Mouse (Mus musculus): Measurements from ENCODE around the gene Opcml. TPM values are rescaled to one million over a fixed set of nuclear protein-coding genes. Genes with fewer than 3 reads are reported as not detected.

Opcml gene
- total RNA-seq, 1 experiment, result 0.49 TPM

- no peaks in the 10 kb centered on the region for H3K4me1 ChIP-seq (ENCODE audit: control insufficient read depth in 2 of 2, insufficient read depth in 2 of 2, low read length in 2 of 2, poor library complexity in 1 of 2)
- no peak overlapping the region for H3K27ac ChIP-seq (ENCODE audit: insufficient read depth, low read depth, low read length, poor library complexity, severe bottlenecking)
- no peaks in the 10 kb centered on the region for H3K9me3 ChIP-seq (ENCODE audit: control insufficient read depth, insufficient read depth, low read depth, low read length)
- TF ChIP-seq ZNF384 (IDR thresholded peaks at IDR 0.05; ENCODE audit: low read depth, low read length) (no peak), MAFK (IDR thresholded peaks at IDR 0.05; ENCODE audit: insufficient read depth, low read depth, low read length) (no peak), CHD2 (IDR thresholded peaks at IDR 0.05; ENCODE audit: low read depth, low read length) (no peak), ZC3H11A (IDR thresholded peaks at IDR 0.05; ENCODE audit: borderline replicate concordance, low read depth, low read length) (no peak), HCFC1 (IDR thresholded peaks at IDR 0.05; ENCODE audit: borderline replicate concordance, insufficient read depth, low read length) (no peak)
- no peaks in the 10 kb centered on the region for H3K36me3 ChIP-seq (ENCODE audit: control insufficient read depth, insufficient read depth, low read length, poor library complexity, severe bottlenecking)
- in situ Hi-C loops (cut with MboI; ENCODE audit: low sequenced_read_pairs in 2 of 2, unreplicated experiment in 2 of 2), result no loop called here
- H3K9ac ChIP-seq (ENCODE audit: insufficient read depth, low read depth, low read length, poor library complexity, severe bottlenecking), result no peak overlapping the region
- no peak for DNase-seq (ENCODE audit: low read depth, low spot score)
- no peak overlapping the region for H3K4me3 ChIP-seq (ENCODE audit: insufficient read depth in 1 of 2, low read depth in 1 of 2, low read length in 2 of 2, poor library complexity in 1 of 2, severe bottlenecking in 1 of 2)
These were observed 993.3 kb downstream of the Opcml start for GRCm38 (mm10) chr9:28783834-28784233.

- DNase-seq (ENCODE audit: low read depth, low spot score), result no peak
- Histone ChIP-seq H3K36me3 (ENCODE audit: control insufficient read depth, insufficient read depth, low read length, poor library complexity, severe bottlenecking) (no peaks in the 10 kb centered on the region), H3K27ac (ENCODE audit: insufficient read depth, low read depth, low read length, poor library complexity, severe bottlenecking) (no peak overlapping the region), H3K4me1 (ENCODE audit: control insufficient read depth in 2 of 2, insufficient read depth in 2 of 2, low read length in 2 of 2, poor library complexity in 1 of 2) (no peaks in the 10 kb centered on the region), H3K4me3 (ENCODE audit: insufficient read depth in 1 of 2, low read depth in 1 of 2, low read length in 2 of 2, poor library complexity in 1 of 2, severe bottlenecking in 1 of 2) (no peak overlapping the region), H3K9ac (ENCODE audit: insufficient read depth, low read depth, low read length, poor library complexity, severe bottlenecking) (no peak overlapping the region), H3K9me3 (ENCODE audit: control insufficient read depth, insufficient read depth, low read depth, low read length) (no peaks in the 10 kb centered on the region)
- TF ChIP-seq MAFK (IDR thresholded peaks at IDR 0.05; ENCODE audit: insufficient read depth, low read depth, low read length), result no peak
- TF ChIP-seq ZC3H11A (IDR thresholded peaks at IDR 0.05; ENCODE audit: borderline replicate concordance, low read depth, low read length), result no peak
- no peak for TF ChIP-seq ZNF384 (IDR thresholded peaks at IDR 0.05; ENCODE audit: low read depth, low read length)
- TF ChIP-seq CHD2 (IDR thresholded peaks at IDR 0.05; ENCODE audit: low read depth, low read length), result no peak
- no peak for TF ChIP-seq HCFC1 (IDR thresholded peaks at IDR 0.05; ENCODE audit: borderline replicate concordance, insufficient read depth, low read length)
- in situ Hi-C loops (cut with MboI; ENCODE audit: low sequenced_read_pairs in 2 of 2, unreplicated experiment in 2 of 2), result no loop called here
These were observed 998.9 kb downstream of the Opcml start for GRCm38 (mm10) chr9:28789439-28789838.

- Histone ChIP-seq H3K4me3 (ENCODE audit: insufficient read depth in 1 of 2, low read depth in 1 of 2, low read length in 2 of 2, poor library complexity in 1 of 2, severe bottlenecking in 1 of 2) (no peak overlapping the region), H3K4me1 (ENCODE audit: control insufficient read depth in 2 of 2, insufficient read depth in 2 of 2, low read length in 2 of 2, poor library complexity in 1 of 2) (peaks cover 0 to 3% of the 10 kb centered on the region in 2 experiments; a peak in 1 of 4 replicates), H3K27ac (ENCODE audit: insufficient read depth, low read depth, low read length, poor library complexity, severe bottlenecking) (no peak overlapping the region), H3K9ac (ENCODE audit: insufficient read depth, low read depth, low read length, poor library complexity, severe bottlenecking) (no peak overlapping the region), H3K9me3 (ENCODE audit: control insufficient read depth, insufficient read depth, low read depth, low read length) (no peaks in the 10 kb centered on the region), H3K36me3 (ENCODE audit: control insufficient read depth, insufficient read depth, low read length, poor library complexity, severe bottlenecking) (no peaks in the 10 kb centered on the region)
- TF ChIP-seq CHD2 (IDR thresholded peaks at IDR 0.05; ENCODE audit: low read depth, low read length) (no peak), MAFK (IDR thresholded peaks at IDR 0.05; ENCODE audit: insufficient read depth, low read depth, low read length) (no peak), ZC3H11A (IDR thresholded peaks at IDR 0.05; ENCODE audit: borderline replicate concordance, low read depth, low read length) (no peak), HCFC1 (IDR thresholded peaks at IDR 0.05; ENCODE audit: borderline replicate concordance, insufficient read depth, low read length) (no peak), ZNF384 (IDR thresholded peaks at IDR 0.05; ENCODE audit: low read depth, low read length) (no peak)
- no peak for DNase-seq (ENCODE audit: low read depth, low spot score)
- in situ Hi-C loops (cut with MboI; ENCODE audit: low sequenced_read_pairs in 2 of 2, unreplicated experiment in 2 of 2), result no loop called here
These were observed 1009.5 kb downstream of the Opcml start for GRCm38 (mm10) chr9:28800100-28800499.

GRCm38 (mm10) chr9:28806666-28807065 is 1016.1 kb downstream of the Opcml start:
- no peaks in the 10 kb centered on the region for H3K36me3 ChIP-seq (ENCODE audit: control insufficient read depth, insufficient read depth, low read length, poor library complexity, severe bottlenecking)
- H3K9me3 ChIP-seq (ENCODE audit: control insufficient read depth, insufficient read depth, low read depth, low read length), result no peaks in the 10 kb centered on the region
- H3K4me1 ChIP-seq (ENCODE audit: control insufficient read depth in 2 of 2, insufficient read depth in 2 of 2, low read length in 2 of 2, poor library complexity in 1 of 2), result no peaks in the 10 kb centered on the region
- H3K27ac ChIP-seq (ENCODE audit: insufficient read depth, low read depth, low read length, poor library complexity, severe bottlenecking), result no peak overlapping the region
- in situ Hi-C loops (cut with MboI; ENCODE audit: low sequenced_read_pairs in 2 of 2, unreplicated experiment in 2 of 2), result no loop called here
- TF ChIP-seq CHD2 (IDR thresholded peaks at IDR 0.05; ENCODE audit: low read depth, low read length) (no peak), ZNF384 (IDR thresholded peaks at IDR 0.05; ENCODE audit: low read depth, low read length) (no peak), MAFK (IDR thresholded peaks at IDR 0.05; ENCODE audit: insufficient read depth, low read depth, low read length) (no peak), HCFC1 (IDR thresholded peaks at IDR 0.05; ENCODE audit: borderline replicate concordance, insufficient read depth, low read length) (no peak), ZC3H11A (IDR thresholded peaks at IDR 0.05; ENCODE audit: borderline replicate concordance, low read depth, low read length) (no peak)
- no peak overlapping the region for H3K4me3 ChIP-seq (ENCODE audit: insufficient read depth in 1 of 2, low read depth in 1 of 2, low read length in 2 of 2, poor library complexity in 1 of 2, severe bottlenecking in 1 of 2)
- DNase-seq (ENCODE audit: low read depth, low spot score), result no peak
- no peak overlapping the region for H3K9ac ChIP-seq (ENCODE audit: insufficient read depth, low read depth, low read length, poor library complexity, severe bottlenecking)

- Histone ChIP-seq H3K4me3 (ENCODE audit: insufficient read depth in 1 of 2, low read depth in 1 of 2, low read length in 2 of 2, poor library complexity in 1 of 2, severe bottlenecking in 1 of 2) (no peak overlapping the region), H3K9ac (ENCODE audit: insufficient read depth, low read depth, low read length, poor library complexity, severe bottlenecking) (no peak overlapping the region), H3K4me1 (ENCODE audit: control insufficient read depth in 2 of 2, insufficient read depth in 2 of 2, low read length in 2 of 2, poor library complexity in 1 of 2) (no peaks in the 10 kb centered on the region), H3K36me3 (ENCODE audit: control insufficient read depth, insufficient read depth, low read length, poor library complexity, severe bottlenecking) (no peaks in the 10 kb centered on the region), H3K9me3 (ENCODE audit: control insufficient read depth, insufficient read depth, low read depth, low read length) (no peaks in the 10 kb centered on the region), H3K27ac (ENCODE audit: insufficient read depth, low read depth, low read length, poor library complexity, severe bottlenecking) (no peak overlapping the region)
- DNase-seq (ENCODE audit: low read depth, low spot score), result no peak
- TF ChIP-seq HCFC1 (IDR thresholded peaks at IDR 0.05; ENCODE audit: borderline replicate concordance, insufficient read depth, low read length) (no peak), ZNF384 (IDR thresholded peaks at IDR 0.05; ENCODE audit: low read depth, low read length) (no peak), MAFK (IDR thresholded peaks at IDR 0.05; ENCODE audit: insufficient read depth, low read depth, low read length) (no peak), CHD2 (IDR thresholded peaks at IDR 0.05; ENCODE audit: low read depth, low read length) (no peak), ZC3H11A (IDR thresholded peaks at IDR 0.05; ENCODE audit: borderline replicate concordance, low read depth, low read length) (no peak)
- in situ Hi-C loops (cut with MboI; ENCODE audit: low sequenced_read_pairs in 2 of 2, unreplicated experiment in 2 of 2), result no loop called here
These were observed 1031.5 kb downstream of the Opcml start for GRCm38 (mm10) chr9:28822060-28822459.
